Mouse (Mus musculus): ENCODE data around the gene Elp1. TPM values are rescaled to one million over a fixed set of nuclear protein-coding genes. Genes with fewer than 3 reads are reported as not detected.

Gene Elp1
- polyA plus RNA-seq, 1 experiment: 82.2 TPM

- TF ChIP-seq EP300 (IDR thresholded peaks at IDR 0.05; ENCODE audit: insufficient read depth, low read depth, low read length): no peak
- TF ChIP-seq POLR2A (IDR thresholded peaks at IDR 0.05; ENCODE audit: insufficient read depth, low read length): no peak
- no peak for TF ChIP-seq CTCF (IDR thresholded peaks at IDR 0.05; ENCODE audit: low read depth, low read length)
- Histone ChIP-seq H3K36me3 (ENCODE audit: control insufficient read depth, insufficient read depth, low read length, poor library complexity, severe bottlenecking) (peaks cover 62% of the 10 kb centered on the region), H3K4me3 (ENCODE audit: low read depth, low read length) (no peak overlapping the region), H3K27ac (ENCODE audit: insufficient read depth, low read length) (no peak overlapping the region), H3K9ac (ENCODE audit: low read depth, poor library complexity, severe bottlenecking) (no peak overlapping the region), H3K27me3 (ENCODE audit: control insufficient read depth, insufficient read depth, low read length, poor library complexity, severe bottlenecking) (no peaks in the 10 kb centered on the region), H3K4me1 (ENCODE audit: control insufficient read depth, insufficient read depth, low read length) (no peaks in the 10 kb centered on the region), H3K9me3 (replicated peaks; ENCODE audit: control insufficient read depth, insufficient read depth, low read length, poor library complexity, severe bottlenecking) (no peaks in the 10 kb centered on the region)
These were observed 34.3 kb downstream of the Elp1 start for GRCm38 (mm10) chr4:56767861-56768284.

- Histone ChIP-seq H3K4me1 (ENCODE audit: control insufficient read depth, insufficient read depth, low read length) (no peaks in the 10 kb centered on the region), H3K36me3 (ENCODE audit: control insufficient read depth, insufficient read depth, low read length, poor library complexity, severe bottlenecking) (peaks cover 73% of the 10 kb centered on the region), H3K9ac (ENCODE audit: low read depth, poor library complexity, severe bottlenecking) (no peak overlapping the region), H3K27me3 (ENCODE audit: control insufficient read depth, insufficient read depth, low read length, poor library complexity, severe bottlenecking) (no peaks in the 10 kb centered on the region), H3K27ac (ENCODE audit: insufficient read depth, low read length) (no peak overlapping the region), H3K4me3 (ENCODE audit: low read depth, low read length) (no peak overlapping the region), H3K9me3 (replicated peaks; ENCODE audit: control insufficient read depth, insufficient read depth, low read length, poor library complexity, severe bottlenecking) (no peaks in the 10 kb centered on the region)
- TF ChIP-seq EP300 (IDR thresholded peaks at IDR 0.05; ENCODE audit: insufficient read depth, low read depth, low read length) (no peak), CTCF (IDR thresholded peaks at IDR 0.05; ENCODE audit: low read depth, low read length) (no peak), POLR2A (IDR thresholded peaks at IDR 0.05; ENCODE audit: insufficient read depth, low read length) (no peak)
These were observed 44.4 kb downstream of the Elp1 start for GRCm38 (mm10) chr4:56757693-56758092.

GRCm38 (mm10) chr4:56756966-56757600, 45.0 kb downstream of the Elp1 start:
- Histone ChIP-seq H3K27ac (ENCODE audit: insufficient read depth, low read length) (no peak overlapping the region), H3K4me1 (ENCODE audit: control insufficient read depth, insufficient read depth, low read length) (no peaks in the 10 kb centered on the region), H3K4me3 (ENCODE audit: low read depth, low read length) (no peak overlapping the region), H3K9ac (ENCODE audit: low read depth, poor library complexity, severe bottlenecking) (no peak overlapping the region), H3K9me3 (replicated peaks; ENCODE audit: control insufficient read depth, insufficient read depth, low read length, poor library complexity, severe bottlenecking) (no peaks in the 10 kb centered on the region), H3K27me3 (ENCODE audit: control insufficient read depth, insufficient read depth, low read length, poor library complexity, severe bottlenecking) (no peaks in the 10 kb centered on the region), H3K36me3 (ENCODE audit: control insufficient read depth, insufficient read depth, low read length, poor library complexity, severe bottlenecking) (peaks cover 67% of the 10 kb centered on the region)
- TF ChIP-seq CTCF (IDR thresholded peaks at IDR 0.05; ENCODE audit: low read depth, low read length) (no peak), POLR2A (IDR thresholded peaks at IDR 0.05; ENCODE audit: insufficient read depth, low read length) (no peak), EP300 (IDR thresholded peaks at IDR 0.05; ENCODE audit: insufficient read depth, low read depth, low read length) (no peak)

GRCm38 (mm10) chr4:56756021-56756420, 46.1 kb downstream of the Elp1 start:
- TF ChIP-seq CTCF (IDR thresholded peaks at IDR 0.05; ENCODE audit: low read depth, low read length) (no peak), POLR2A (IDR thresholded peaks at IDR 0.05; ENCODE audit: insufficient read depth, low read length) (no peak), EP300 (IDR thresholded peaks at IDR 0.05; ENCODE audit: insufficient read depth, low read depth, low read length) (no peak)
- H3K36me3 ChIP-seq (ENCODE audit: control insufficient read depth, insufficient read depth, low read length, poor library complexity, severe bottlenecking): peaks cover 69% of the 10 kb centered on the region
- no peaks in the 10 kb centered on the region for H3K9me3 ChIP-seq (replicated peaks; ENCODE audit: control insufficient read depth, insufficient read depth, low read length, poor library complexity, severe bottlenecking)
- H3K4me1 ChIP-seq (ENCODE audit: control insufficient read depth, insufficient read depth, low read length): no peaks in the 10 kb centered on the region
- no peaks in the 10 kb centered on the region for H3K27me3 ChIP-seq (ENCODE audit: control insufficient read depth, insufficient read depth, low read length, poor library complexity, severe bottlenecking)
- no peak overlapping the region for H3K9ac ChIP-seq (ENCODE audit: low read depth, poor library complexity, severe bottlenecking)
- H3K4me3 ChIP-seq (ENCODE audit: low read depth, low read length): no peak overlapping the region
- no peak overlapping the region for H3K27ac ChIP-seq (ENCODE audit: insufficient read depth, low read length)

- Histone ChIP-seq H3K9me3 (replicated peaks; ENCODE audit: control insufficient read depth, insufficient read depth, low read length, poor library complexity, severe bottlenecking) (peaks cover 7% of the 10 kb centered on the region; the same call in 1 of the 2 replicates), H3K36me3 (ENCODE audit: control insufficient read depth, insufficient read depth, low read length, poor library complexity, severe bottlenecking) (peaks cover 19% of the 10 kb centered on the region), H3K27ac (ENCODE audit: insufficient read depth, low read length) (no peak overlapping the region), H3K27me3 (ENCODE audit: control insufficient read depth, insufficient read depth, low read length, poor library complexity, severe bottlenecking) (no peaks in the 10 kb centered on the region), H3K4me3 (ENCODE audit: low read depth, low read length) (no peak overlapping the region), H3K9ac (ENCODE audit: low read depth, poor library complexity, severe bottlenecking) (no peak overlapping the region), H3K4me1 (ENCODE audit: control insufficient read depth, insufficient read depth, low read length) (no peaks in the 10 kb centered on the region)
- no peak for TF ChIP-seq POLR2A (IDR thresholded peaks at IDR 0.05; ENCODE audit: insufficient read depth, low read length)
- TF ChIP-seq EP300 (IDR thresholded peaks at IDR 0.05; ENCODE audit: insufficient read depth, low read depth, low read length): no peak
- no peak for TF ChIP-seq CTCF (IDR thresholded peaks at IDR 0.05; ENCODE audit: low read depth, low read length)
These were observed 54.7 kb downstream of the Elp1 start for GRCm38 (mm10) chr4:56747456-56747855.

- TF ChIP-seq POLR2A (IDR thresholded peaks at IDR 0.05; ENCODE audit: insufficient read depth, low read length): no peak
- Histone ChIP-seq H3K4me3 (ENCODE audit: low read depth, low read length) (no peak overlapping the region), H3K9ac (ENCODE audit: low read depth, poor library complexity, severe bottlenecking) (no peak overlapping the region), H3K27ac (ENCODE audit: insufficient read depth, low read length) (no peak overlapping the region), H3K4me1 (ENCODE audit: control insufficient read depth, insufficient read depth, low read length) (no peaks in the 10 kb centered on the region), H3K36me3 (ENCODE audit: control insufficient read depth, insufficient read depth, low read length, poor library complexity, severe bottlenecking) (peaks cover 18% of the 10 kb centered on the region), H3K27me3 (ENCODE audit: control insufficient read depth, insufficient read depth, low read length, poor library complexity, severe bottlenecking) (no peaks in the 10 kb centered on the region), H3K9me3 (replicated peaks; ENCODE audit: control insufficient read depth, insufficient read depth, low read length, poor library complexity, severe bottlenecking) (peaks cover 7% of the 10 kb centered on the region; the same call in 1 of the 2 replicates)
These were observed 55.8 kb downstream of the Elp1 start for GRCm38 (mm10) chr4:56746345-56746744.

Measured in ES-Bruce4 (cell line).